Mouse (Mus musculus): ENCODE results near the gene Olfr344. TPM values are rescaled to one million over a fixed set of nuclear protein-coding genes. Genes with fewer than 3 reads are reported as not detected.

Gene Olfr344
- not detected in 2 replicates for polyA plus RNA-seq (2016; fragmentation: Nextera tagmentation; extraction: Ambion mirVana)

DNA sequence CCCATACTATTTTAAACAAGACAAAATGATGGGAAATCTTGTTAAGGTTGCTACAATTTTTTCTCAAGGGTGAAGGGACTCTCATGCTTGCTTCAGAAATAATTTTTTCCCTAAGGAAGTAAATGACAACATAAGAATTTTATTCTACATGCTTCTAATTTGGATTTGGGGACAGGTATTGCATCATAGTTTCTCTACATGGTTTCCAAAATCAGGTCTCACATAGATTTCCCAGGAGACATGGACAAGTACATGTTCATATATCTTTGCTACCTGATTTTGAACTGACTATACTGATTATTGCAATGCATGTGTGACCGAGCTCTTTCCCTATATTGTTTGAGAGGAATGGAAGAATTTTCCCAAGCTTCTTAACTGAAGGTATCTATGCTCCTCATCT, at the start of gene Olfr344:
TSS of gene Olfr344 (plus strand) at position 301 of the 400 bp plus-strand sequence.
- no peaks in the 10 kb centered on the region for H3K4me1 ChIP-seq
- H3K27ac ChIP-seq: no peak within 1 kb of the TSS
- DNase-seq (ENCODE audit: low spot score): no peak
- no peaks in the 10 kb centered on the region for H3K36me3 ChIP-seq
- no peaks in the 10 kb centered on the region for H3K27me3 ChIP-seq (ENCODE audit: low read depth, poor library complexity, severe bottlenecking)
- WGBS: 69% methylated on average over 1 of the region's 1 CpGs
- no peak within 1 kb of the TSS for H3K4me3 ChIP-seq
- no peaks in the 10 kb centered on the region for H3K9me3 ChIP-seq (replicated peaks)

DNA sequence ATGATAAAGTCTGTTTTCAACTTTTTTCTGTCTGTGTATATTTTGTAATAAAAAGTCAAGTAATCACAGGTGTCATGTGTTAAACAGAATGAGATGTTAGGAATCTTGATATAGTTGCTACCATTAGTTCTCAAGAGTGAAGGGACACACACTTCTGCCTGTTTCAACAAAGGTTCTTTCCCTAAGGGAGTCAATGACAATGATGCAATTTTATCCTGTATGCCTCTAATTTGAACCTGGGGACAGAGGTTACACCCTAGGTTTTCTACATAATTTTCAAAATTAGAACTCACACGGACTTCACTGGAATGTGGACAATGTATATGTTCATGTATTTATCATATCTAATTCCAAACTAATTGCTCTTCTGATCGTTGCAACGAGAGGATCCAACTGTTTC, 41.8 kb upstream of the Olfr344 start, which contains the start of gene Olfr342:
TSS of gene Olfr342 (plus strand) at position 301 of the 400 bp plus-strand sequence.
- H3K36me3 ChIP-seq: no peaks in the 10 kb centered on the region
- H3K27ac ChIP-seq: no peak within 1 kb of the TSS
- no peaks in the 10 kb centered on the region for H3K4me1 ChIP-seq
- no peak for DNase-seq (ENCODE audit: low spot score)
- H3K9me3 ChIP-seq (replicated peaks): peaks cover 1% of the 10 kb centered on the region; the same call in 1 of the 2 replicates
- no peak within 1 kb of the TSS for H3K4me3 ChIP-seq
- no peaks in the 10 kb centered on the region for H3K27me3 ChIP-seq (ENCODE audit: low read depth, poor library complexity, severe bottlenecking)
- WGBS: 64% methylated on average over 3 of the region's 3 CpGs

DNA sequence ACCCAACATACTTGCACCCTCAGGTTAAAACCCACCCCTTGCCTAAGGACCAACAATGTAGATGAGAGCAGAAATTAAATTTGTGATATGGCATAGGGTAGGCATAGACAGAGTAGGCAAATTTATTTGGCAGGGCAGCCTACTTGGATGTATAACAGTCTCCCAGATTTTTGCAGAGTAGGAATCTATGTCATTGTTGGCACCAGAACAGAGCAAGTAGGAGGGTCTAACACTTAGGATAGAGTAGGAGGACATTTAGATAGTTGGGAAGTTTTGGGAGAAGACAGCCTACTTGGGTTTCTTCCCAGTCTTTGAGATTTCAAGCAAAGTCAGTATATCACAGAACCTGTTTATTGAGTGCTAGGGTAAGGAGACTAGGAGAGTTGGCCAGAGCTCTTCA, 1.3 kb upstream of the Olfr344 start:
- Histone ChIP-seq H3K27ac (no peak overlapping the region), H3K36me3 (no peaks in the 10 kb centered on the region), H3K9me3 (replicated peaks) (no peaks in the 10 kb centered on the region), H3K4me1 (no peaks in the 10 kb centered on the region), H3K27me3 (ENCODE audit: low read depth, poor library complexity, severe bottlenecking) (no peaks in the 10 kb centered on the region), H3K4me3 (no peak overlapping the region)
- DNase-seq (ENCODE audit: low spot score): no peak

DNA sequence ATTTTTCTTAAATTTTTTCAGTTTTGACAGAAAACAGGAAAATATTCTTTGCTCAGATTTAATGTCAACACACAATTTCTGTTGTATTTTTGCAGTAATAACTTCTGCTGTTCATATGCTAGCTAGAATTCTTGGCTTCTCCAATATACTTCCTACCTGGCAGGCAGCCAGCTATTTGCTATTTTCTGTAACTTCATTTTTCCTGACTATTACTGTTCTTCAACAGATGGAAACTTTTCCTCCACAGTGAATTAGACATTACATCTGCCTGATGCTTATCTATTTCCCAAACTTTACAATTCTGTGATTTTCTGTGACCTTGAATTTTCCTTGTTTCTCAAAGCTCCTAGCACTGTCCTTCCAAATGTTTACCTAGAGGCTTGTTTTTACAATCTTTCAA, 560 bp downstream of the Olfr344 start:
- no peaks in the 10 kb centered on the region for H3K27me3 ChIP-seq (ENCODE audit: low read depth, poor library complexity, severe bottlenecking)

DNA sequence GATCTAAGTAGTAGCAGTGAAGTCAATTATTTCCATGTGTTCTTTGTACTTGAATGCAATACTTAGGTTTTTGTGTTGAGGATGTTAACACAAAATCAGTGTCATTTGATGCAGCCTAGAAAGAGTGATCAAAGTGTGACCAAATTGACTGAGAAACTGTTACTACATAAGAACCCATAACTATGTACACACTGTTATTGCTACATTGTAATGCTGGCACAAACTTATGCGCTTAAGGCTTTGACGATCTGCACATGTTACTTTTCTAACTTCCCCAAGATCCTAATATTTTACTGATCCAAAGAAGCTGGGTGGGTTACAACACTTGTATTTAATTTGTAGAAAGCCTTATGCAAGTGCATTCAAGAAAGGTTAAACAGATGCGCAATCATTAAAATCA, 1.4 kb downstream of the Olfr344 start:
- Histone ChIP-seq H3K36me3 (no peaks in the 10 kb centered on the region), H3K4me3 (no peak overlapping the region), H3K9me3 (replicated peaks) (no peaks in the 10 kb centered on the region), H3K27ac (no peak overlapping the region), H3K27me3 (ENCODE audit: low read depth, poor library complexity, severe bottlenecking) (no peaks in the 10 kb centered on the region), H3K4me1 (no peaks in the 10 kb centered on the region)
- 98% methylated on average over 3 of the region's 3 CpGs for WGBS
- DNase-seq (ENCODE audit: low spot score): no peak

More for the DNA sequence above, 560 bp downstream of the Olfr344 start:
- Histone ChIP-seq H3K4me3 (no peak overlapping the region), H3K9me3 (replicated peaks) (no peaks in the 10 kb centered on the region), H3K4me1 (no peaks in the 10 kb centered on the region), H3K36me3 (no peaks in the 10 kb centered on the region), H3K27ac (no peak overlapping the region)
- DNase-seq (ENCODE audit: low spot score): no peak

Other genes with a start within 250 kb of the Olfr344 start
- gene Olfr338, start 193.1 kb upstream of the Olfr344 start, polyA plus RNA-seq (2016; fragmentation: Nextera tagmentation; extraction: Ambion mirVana): 0.03 TPM in 1 of 2 replicates, not detected in the other
- not detected in 2 replicates for gene Olfr339, start 147.7 kb upstream of the Olfr344 start, polyA plus RNA-seq (2016; fragmentation: Nextera tagmentation; extraction: Ambion mirVana)
- gene Olfr340, start 114.1 kb upstream of the Olfr344 start, polyA plus RNA-seq (2016; fragmentation: Nextera tagmentation; extraction: Ambion mirVana): not detected in 2 replicates
- gene Olfr341, start 84.2 kb upstream of the Olfr344 start, polyA plus RNA-seq (2016; fragmentation: Nextera tagmentation; extraction: Ambion mirVana): not detected in 2 replicates
- not detected in 2 replicates for gene Olfr342, start 41.7 kb upstream of the Olfr344 start, polyA plus RNA-seq (2016; fragmentation: Nextera tagmentation; extraction: Ambion mirVana)
- gene Olfr345, start 73.4 kb downstream of the Olfr344 start, polyA plus RNA-seq (2016; fragmentation: Nextera tagmentation; extraction: Ambion mirVana): not detected in 2 replicates
- not detected in 2 replicates for gene Olfr346, start 119.1 kb downstream of the Olfr344 start, polyA plus RNA-seq (2016; fragmentation: Nextera tagmentation; extraction: Ambion mirVana)
- gene Olfr347, start 165.2 kb downstream of the Olfr344 start, polyA plus RNA-seq (2016; fragmentation: Nextera tagmentation; extraction: Ambion mirVana): not detected in 2 replicates
- not detected in 2 replicates for gene Olfr348, start 217.6 kb downstream of the Olfr344 start, polyA plus RNA-seq (2016; fragmentation: Nextera tagmentation; extraction: Ambion mirVana)
- not detected in 2 replicates for gene Olfr50, start 223.9 kb downstream of the Olfr344 start, polyA plus RNA-seq (2016; fragmentation: Nextera tagmentation; extraction: Ambion mirVana)